Mouse (Mus musculus) stomach, embryonic 16.5 days (tissue): ENCODE measurements around the gene Aldh3a1. TPM values are rescaled to one million over a fixed set of nuclear protein-coding genes. Genes with fewer than 3 reads are reported as not detected.

Experiments used
- ATAC-seq: fragments of 200-750 bp; cut with Nextera tagmentation; 2 replicates; pipeline ENCODE4 v1.8.0; 2017; ENCODE audit warnings: moderate number of reproducible peaks, moderate TSS enrichment; ENCODE audit not compliant: insufficient read depth, low FRiP score
- H3K27ac ChIP-seq: fragments of 300-500 bp; sonication (generic); 2 replicates; pipeline ENCODE4 v1.5.1; 2014; ENCODE audit warnings: low read length
- H3K27me3 ChIP-seq: fragments of 300-500 bp; sonication (generic); 2 replicates; pipeline ENCODE4 v1.6.1; 2014; ENCODE audit warnings: low read length, control low read depth, mixed read lengths; ENCODE audit not compliant: control insufficient read depth, insufficient read depth
- H3K36me3 ChIP-seq: fragments of 300-500 bp; sonication (generic); 2 replicates; pipeline ENCODE4 v1.6.1; 2014; ENCODE audit warnings: low read length; ENCODE audit not compliant: control insufficient read depth, insufficient read depth
- H3K4me1 ChIP-seq: fragments of 300-500 bp; sonication (generic); 2 replicates; pipeline ENCODE4 v1.6.1; 2014; ENCODE audit warnings: low read length, control low read depth, mixed read lengths; ENCODE audit not compliant: control insufficient read depth, insufficient read depth
- H3K4me2 ChIP-seq: fragments of 300-500 bp; sonication (generic); 2 replicates; pipeline ENCODE4 v1.6.1; 2014; ENCODE audit warnings: low read depth, low read length, mixed read lengths
- H3K4me3 ChIP-seq: fragments of 300-500 bp; sonication (generic); replicated peaks from 2 replicates; pipeline ENCODE4 v1.5.1; 2014; ENCODE audit warnings: mild to moderate bottlenecking, low read length
- H3K9ac ChIP-seq: fragments of 300-500 bp; sonication (generic); 2 replicates; pipeline ENCODE4 v1.6.1; 2014; ENCODE audit warnings: low read length
- H3K9me3 ChIP-seq: fragments of 300-500 bp; sonication (generic); replicated peaks from 2 replicates; pipeline ENCODE4 v1.6.1; 2016; ENCODE audit warnings: low read length, control low read depth; ENCODE audit not compliant: control insufficient read depth
- WGBS: fragments of 180-500 bp; shearing (Covaris S2); extraction: QIAGEN DNeasy Blood & Tissue Kit; methylation state at CpG from one replicate; pipeline ENCODE4 v1.1.7; 2014; 5-methylcytosine and 5-hydroxymethylcytosine counted together
- polyA plus RNA-seq: library from polyadenylated mRNA; unstranded; fragments of >200 nt; fragmentation: Nextera tagmentation; extraction: Ambion mirVana; gene quantifications from 2 replicates; pipeline ENCODE4 v1.2.1, GENCODE M21; 2015

The Aldh3a1 gene
- 0.17 and 0.32 TPM in 2 replicates for polyA plus RNA-seq

- no peak within 1 kb of the TSS for H3K9ac ChIP-seq
- H3K27ac ChIP-seq, result no peak within 1 kb of the TSS
- ATAC-seq, result no peak
- H3K4me1 ChIP-seq, result peaks cover 3% of the 10 kb centered on the region; the same call in 1 of the 2 replicates
- H3K9me3 ChIP-seq, result no peaks in the 10 kb centered on the region
- 65% methylated on average over 10 of the region's 10 CpGs for WGBS
- H3K4me2 ChIP-seq, result no peak within 1 kb of the TSS
- H3K4me3 ChIP-seq, result no peak within 1 kb of the TSS
- H3K27me3 ChIP-seq, result peaks cover 2% of the 10 kb centered on the region; the same call in 1 of the 2 replicates
- H3K36me3 ChIP-seq, result no peaks in the 10 kb centered on the region
Observed at GRCm38 (mm10) chr11:61207487-61208246, at the start of gene Aldh3a1. Aldh3a1 (plus strand) TSS chr11:61207537.

DNA sequence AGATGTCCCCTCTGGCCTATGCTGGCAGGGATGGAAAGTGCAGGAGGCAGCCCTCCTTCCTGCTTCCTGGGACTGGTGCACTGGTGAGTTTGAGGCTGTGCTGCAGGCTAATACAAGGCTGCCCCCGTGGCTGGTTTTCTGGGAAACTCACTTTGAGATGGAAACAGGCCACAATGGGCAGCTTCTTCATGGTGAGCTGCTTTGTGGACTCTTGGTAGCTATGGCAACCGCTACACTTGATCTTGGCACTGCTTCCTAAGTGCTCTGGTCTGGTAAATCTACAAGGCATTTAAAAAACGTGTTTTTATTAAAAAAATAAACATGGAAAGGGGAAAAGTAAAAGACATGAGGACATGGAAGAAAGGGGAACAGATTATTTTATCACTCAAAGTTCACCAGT is 49.2 kb upstream of the Aldh3a1 start:
- no peaks in the 10 kb centered on the region for H3K4me1 ChIP-seq
- H3K9me3 ChIP-seq, result no peaks in the 10 kb centered on the region
- H3K4me3 ChIP-seq, result no peak overlapping the region
- H3K27ac ChIP-seq, result no peak overlapping the region
- no peak overlapping the region for H3K9ac ChIP-seq
- H3K36me3 ChIP-seq, result peaks cover 40% of the 10 kb centered on the region
- no peak overlapping the region for H3K4me2 ChIP-seq
- ATAC-seq, result no peak
- no peaks in the 10 kb centered on the region for H3K27me3 ChIP-seq
- 67% methylated on average over 3 of the region's 3 CpGs for WGBS

DNA sequence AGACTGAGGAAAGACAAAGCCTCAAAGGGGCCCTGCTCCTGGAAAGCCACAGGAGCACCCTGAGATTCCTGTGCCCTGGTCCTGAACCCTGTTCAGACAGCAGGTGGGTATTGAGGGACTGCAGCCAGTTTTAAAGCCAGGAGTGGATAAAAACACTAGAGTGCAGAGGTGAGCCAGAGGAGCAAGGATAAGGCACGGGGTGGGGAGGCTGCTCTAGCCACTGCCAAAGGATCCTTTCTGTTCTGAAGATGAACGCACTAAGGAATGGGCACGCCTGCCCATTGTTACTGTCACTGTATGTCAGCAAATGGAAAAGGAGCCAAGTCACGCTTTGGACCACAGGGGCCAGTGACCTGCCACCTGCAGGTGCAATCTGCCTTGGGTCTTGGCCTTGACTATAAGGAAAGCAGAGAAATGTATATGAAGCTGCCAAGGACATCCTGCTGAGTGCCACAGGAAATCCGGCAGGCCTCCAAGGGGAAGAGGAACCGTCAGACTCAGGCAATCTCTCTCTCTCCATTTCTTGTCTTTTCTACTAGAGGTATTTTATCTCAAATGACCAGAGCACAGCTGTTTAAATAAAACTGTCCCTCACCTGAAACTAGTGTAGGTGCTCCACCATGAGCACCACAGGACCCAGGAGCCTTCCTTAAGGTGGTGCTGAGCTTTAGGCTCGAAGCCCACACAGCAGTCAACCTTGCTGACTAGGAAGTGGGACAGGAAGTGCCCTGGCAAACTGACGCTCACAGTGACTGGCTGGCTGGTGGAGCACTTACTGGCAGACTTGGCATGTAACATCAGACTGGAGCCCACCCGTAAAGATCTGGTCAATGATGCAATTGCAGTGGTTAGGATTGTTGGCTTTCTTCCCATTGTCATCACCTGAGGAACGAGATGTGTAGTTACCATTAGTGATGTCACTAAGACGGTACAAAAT is 47.3 kb upstream of the Aldh3a1 start:
- Histone ChIP-seq H3K4me1 (no peaks in the 10 kb centered on the region), H3K27ac (no peak overlapping the region), H3K4me3 (no peak overlapping the region), H3K4me2 (no peak overlapping the region), H3K36me3 (peaks cover 42% of the 10 kb centered on the region), H3K9me3 (no peaks in the 10 kb centered on the region), H3K27me3 (no peaks in the 10 kb centered on the region), H3K9ac (no peak overlapping the region)
- ATAC-seq, result no peak
- WGBS, result 77% methylated on average over 11 of the region's 11 CpGs

- H3K4me3 ChIP-seq, result no peak overlapping the region
- H3K4me1 ChIP-seq, result no peaks in the 10 kb centered on the region
- no peak overlapping the region for H3K27ac ChIP-seq
- H3K27me3 ChIP-seq, result no peaks in the 10 kb centered on the region
- 86% methylated on average over 13 of the region's 13 CpGs for WGBS
- H3K9ac ChIP-seq, result no peak overlapping the region
- peaks cover 42% of the 10 kb centered on the region for H3K36me3 ChIP-seq
- no peak for ATAC-seq
- no peaks in the 10 kb centered on the region for H3K9me3 ChIP-seq
- H3K4me2 ChIP-seq, result no peak overlapping the region
Observed at GRCm38 (mm10) chr11:61161121-61161520, 46.2 kb upstream of the Aldh3a1 start.

- no peak for ATAC-seq
- H3K4me2 ChIP-seq, result no peak overlapping the region
- H3K27me3 ChIP-seq, result no peaks in the 10 kb centered on the region
- no peaks in the 10 kb centered on the region for H3K9me3 ChIP-seq
- H3K4me3 ChIP-seq, result no peak overlapping the region
- peaks cover 39% of the 10 kb centered on the region for H3K36me3 ChIP-seq
- 94% methylated on average over 14 of the region's 14 CpGs for WGBS
- no peak overlapping the region; the same call in 1 of the 2 replicates for H3K27ac ChIP-seq
- H3K9ac ChIP-seq, result no peak overlapping the region
- H3K4me1 ChIP-seq, result no peaks in the 10 kb centered on the region
Observed at GRCm38 (mm10) chr11:61162776-61163175, 44.6 kb upstream of the Aldh3a1 start.

- ATAC-seq, result no peak
- WGBS, result 84% methylated on average over 3 of the region's 3 CpGs
Observed at GRCm38 (mm10) chr11:61163341-61163740, 44.0 kb upstream of the Aldh3a1 start.

DNA sequence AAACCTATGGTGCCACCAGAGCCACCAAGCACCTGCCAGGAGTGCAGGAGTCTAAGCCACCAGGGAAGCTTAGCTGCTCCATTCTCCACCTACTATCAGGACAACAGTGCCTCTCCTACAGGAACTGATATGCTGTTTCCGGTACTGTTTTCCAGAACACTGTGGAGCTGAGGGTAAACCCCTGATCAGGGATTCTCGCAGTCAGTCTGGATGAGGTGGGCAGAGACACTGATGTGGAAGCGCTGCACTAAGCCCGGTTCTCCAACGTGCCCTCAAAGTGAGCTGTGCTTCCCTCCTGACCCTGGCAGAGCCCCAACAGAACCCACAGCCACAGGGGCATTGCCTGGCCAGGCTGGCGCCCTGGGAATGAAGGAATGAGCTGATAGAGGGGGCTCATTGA is 43.0 kb upstream of the Aldh3a1 start:
- Histone ChIP-seq H3K4me1 (no peaks in the 10 kb centered on the region), H3K36me3 (peaks cover 30% of the 10 kb centered on the region), H3K4me3 (no peak overlapping the region), H3K27ac (no peak overlapping the region), H3K4me2 (no peak overlapping the region), H3K27me3 (no peaks in the 10 kb centered on the region), H3K9ac (no peak overlapping the region), H3K9me3 (no peaks in the 10 kb centered on the region)
- ATAC-seq, result no peak
- WGBS, result 95% methylated on average over 6 of the region's 6 CpGs

More at GRCm38 (mm10) chr11:61163341-61163740, 44.0 kb upstream of the Aldh3a1 start:
- no peaks in the 10 kb centered on the region for H3K27me3 ChIP-seq
- H3K9ac ChIP-seq, result no peak overlapping the region
- no peak overlapping the region for H3K4me3 ChIP-seq
- H3K36me3 ChIP-seq, result peaks cover 35% of the 10 kb centered on the region
- H3K4me1 ChIP-seq, result no peaks in the 10 kb centered on the region
- H3K27ac ChIP-seq, result no peak overlapping the region
- H3K4me2 ChIP-seq, result no peak overlapping the region
- no peaks in the 10 kb centered on the region for H3K9me3 ChIP-seq

DNA sequence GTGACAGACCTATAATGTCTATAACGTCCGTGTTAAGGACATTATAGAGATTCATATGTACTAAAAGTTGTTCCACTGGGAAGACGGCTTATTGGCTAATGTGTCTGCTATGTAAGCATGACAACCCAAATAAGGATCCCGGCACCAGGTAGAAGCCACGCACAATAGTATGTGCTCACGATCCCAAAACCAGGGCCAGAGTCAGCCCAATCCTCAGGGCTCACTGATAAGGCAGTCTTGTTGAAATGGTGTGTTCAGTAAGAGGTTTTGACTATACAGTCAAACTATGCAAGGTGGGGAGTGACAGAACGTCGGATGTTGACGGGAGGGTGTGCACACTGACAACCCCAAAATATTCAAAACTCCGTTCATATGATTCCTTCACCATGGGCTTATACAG is 42.5 kb upstream of the Aldh3a1 start:
- WGBS, result 94% methylated on average over 10 of the region's 10 CpGs
- no peak overlapping the region for H3K9ac ChIP-seq
- H3K27ac ChIP-seq, result no peak overlapping the region
- H3K4me2 ChIP-seq, result no peak overlapping the region
- no peaks in the 10 kb centered on the region for H3K27me3 ChIP-seq
- H3K4me1 ChIP-seq, result no peaks in the 10 kb centered on the region
- ATAC-seq, result no peak
- no peaks in the 10 kb centered on the region for H3K9me3 ChIP-seq
- H3K36me3 ChIP-seq, result peaks cover 26% of the 10 kb centered on the region
- H3K4me3 ChIP-seq, result no peak overlapping the region

GRCm38 (mm10) chr11:61170184-61170583 is 37.2 kb upstream of the Aldh3a1 start:
- Histone ChIP-seq H3K4me1 (peaks cover 11% of the 10 kb centered on the region; the same call in 1 of the 2 replicates), H3K36me3 (peaks cover 7% of the 10 kb centered on the region; the same call in 1 of the 2 replicates), H3K9ac (no peak overlapping the region), H3K27ac (no peak overlapping the region), H3K4me2 (no peak overlapping the region), H3K27me3 (no peaks in the 10 kb centered on the region), H3K4me3 (no peak overlapping the region), H3K9me3 (no peaks in the 10 kb centered on the region)
- no peak for ATAC-seq
- WGBS, result 84% methylated on average over 5 of the region's 5 CpGs
